Mouse (Mus musculus): ENCODE results near the gene Pkd1. TPM values are rescaled to one million over a fixed set of nuclear protein-coding genes. Genes with fewer than 3 reads are reported as not detected.
A peak's percentile ranks its signal among the peaks of the same experiment; 100 is the strongest.

Pkd1 gene
- polyA plus RNA-seq, 1 experiment from 2014 or later = 4.0 TPM

- no peaks in the 10 kb centered on the region; the same call in 1 of the 2 replicates for H3K4me1 ChIP-seq (ENCODE audit: control insufficient read depth, low read depth, low read length)
- H3K9ac ChIP-seq (ENCODE audit: low read depth, low read length) = no peak overlapping the region
- 84% methylated on average over 12 of the region's 12 CpGs for WGBS (ENCODE audit: insufficient replicate concordance)
- no peak for ATAC-seq (ENCODE audit: low read depth)
- no peak overlapping the region for H3K4me2 ChIP-seq (ENCODE audit: low read depth, low read length)
- H3K36me3 ChIP-seq (ENCODE audit: control insufficient read depth, insufficient read depth) = peaks cover 2% of the 10 kb centered on the region; the same call in 1 of the 2 replicates
- H3K9me3 ChIP-seq (replicated peaks; ENCODE audit: control insufficient read depth, low read length) = no peaks in the 10 kb centered on the region
- H3K27ac ChIP-seq (ENCODE audit: low read length) = no peak overlapping the region
- no peaks in the 10 kb centered on the region for H3K27me3 ChIP-seq (ENCODE audit: control insufficient read depth, insufficient read depth, low read depth, low read length)
- no peak overlapping the region for H3K4me3 ChIP-seq (ENCODE audit: low read depth, low read length)
Observed at GRCm38 (mm10) chr17:24572651-24573245, 23.1 kb downstream of the Pkd1 start.

- H3K4me2 ChIP-seq (ENCODE audit: low read depth, low read length) = no peak overlapping the region
- 78% methylated on average over 9 of the region's 9 CpGs for WGBS (ENCODE audit: insufficient replicate concordance)
Observed at GRCm38 (mm10) chr17:24573811-24574210, 24.2 kb downstream of the Pkd1 start.

GRCm38 (mm10) chr17:24579532-24579931 is 29.9 kb downstream of the Pkd1 start:
- H3K4me2 ChIP-seq (ENCODE audit: low read depth, low read length) = no peak overlapping the region
- H3K4me3 ChIP-seq (ENCODE audit: low read depth, low read length) = no peak overlapping the region
- H3K9me3 ChIP-seq (replicated peaks; ENCODE audit: control insufficient read depth, low read length) = no peaks in the 10 kb centered on the region
- ATAC-seq (ENCODE audit: low read depth) = no peak
- H3K27me3 ChIP-seq (ENCODE audit: control insufficient read depth, insufficient read depth, low read depth, low read length) = no peaks in the 10 kb centered on the region
- H3K36me3 ChIP-seq (ENCODE audit: control insufficient read depth, insufficient read depth) = no peaks in the 10 kb centered on the region
- no peak overlapping the region for H3K9ac ChIP-seq (ENCODE audit: low read depth, low read length)
- no peak overlapping the region for H3K27ac ChIP-seq (ENCODE audit: low read length)
- H3K4me1 ChIP-seq (ENCODE audit: control insufficient read depth, low read depth, low read length) = peaks cover 7% of the 10 kb centered on the region
- 74% methylated on average over 3 of the region's 3 CpGs for WGBS (ENCODE audit: insufficient replicate concordance)

More at GRCm38 (mm10) chr17:24573811-24574210, 24.2 kb downstream of the Pkd1 start:
- Histone ChIP-seq H3K4me1 (ENCODE audit: control insufficient read depth, low read depth, low read length) (no peaks in the 10 kb centered on the region; the same call in 1 of the 2 replicates), H3K36me3 (ENCODE audit: control insufficient read depth, insufficient read depth) (peaks cover 2% of the 10 kb centered on the region; the same call in 1 of the 2 replicates), H3K9me3 (replicated peaks; ENCODE audit: control insufficient read depth, low read length) (no peaks in the 10 kb centered on the region), H3K9ac (ENCODE audit: low read depth, low read length) (no peak overlapping the region), H3K4me3 (ENCODE audit: low read depth, low read length) (no peak overlapping the region), H3K27me3 (ENCODE audit: control insufficient read depth, insufficient read depth, low read depth, low read length) (no peaks in the 10 kb centered on the region), H3K27ac (ENCODE audit: low read length) (no peak overlapping the region)
- ATAC-seq (ENCODE audit: low read depth) = no peak

DNA sequence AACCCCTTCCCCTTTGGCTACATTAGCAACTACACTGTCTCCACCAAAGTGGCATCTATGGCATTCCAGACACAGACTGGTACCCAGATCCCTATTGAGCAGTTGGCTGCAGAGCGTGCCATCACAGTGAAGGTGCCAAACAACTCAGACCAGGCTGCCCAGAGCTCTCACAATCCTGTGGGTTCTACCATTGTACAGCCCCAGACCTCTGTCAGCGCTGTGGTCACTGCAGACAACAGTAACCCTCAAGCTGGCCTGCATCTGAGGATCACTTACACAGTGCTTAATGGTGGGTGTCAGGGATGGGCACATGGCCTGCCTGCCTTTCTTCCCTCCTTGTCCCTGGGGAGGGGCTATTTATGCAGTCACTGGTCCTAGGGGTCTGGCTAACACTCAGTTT is 30.7 kb downstream of the Pkd1 start:
- Histone ChIP-seq H3K9ac (ENCODE audit: low read depth, low read length) (no peak overlapping the region), H3K4me2 (ENCODE audit: low read depth, low read length) (no peak overlapping the region), H3K4me1 (ENCODE audit: control insufficient read depth, low read depth, low read length) (peaks cover 7% of the 10 kb centered on the region), H3K4me3 (ENCODE audit: low read depth, low read length) (no peak overlapping the region), H3K27me3 (ENCODE audit: control insufficient read depth, insufficient read depth, low read depth, low read length) (no peaks in the 10 kb centered on the region), H3K9me3 (replicated peaks; ENCODE audit: control insufficient read depth, low read length) (no peaks in the 10 kb centered on the region), H3K27ac (ENCODE audit: low read length) (no peak overlapping the region), H3K36me3 (ENCODE audit: control insufficient read depth, insufficient read depth) (no peaks in the 10 kb centered on the region)
- WGBS (ENCODE audit: insufficient replicate concordance) = 77% methylated on average over 2 of the region's 2 CpGs
- no peak for ATAC-seq (ENCODE audit: low read depth)

DNA sequence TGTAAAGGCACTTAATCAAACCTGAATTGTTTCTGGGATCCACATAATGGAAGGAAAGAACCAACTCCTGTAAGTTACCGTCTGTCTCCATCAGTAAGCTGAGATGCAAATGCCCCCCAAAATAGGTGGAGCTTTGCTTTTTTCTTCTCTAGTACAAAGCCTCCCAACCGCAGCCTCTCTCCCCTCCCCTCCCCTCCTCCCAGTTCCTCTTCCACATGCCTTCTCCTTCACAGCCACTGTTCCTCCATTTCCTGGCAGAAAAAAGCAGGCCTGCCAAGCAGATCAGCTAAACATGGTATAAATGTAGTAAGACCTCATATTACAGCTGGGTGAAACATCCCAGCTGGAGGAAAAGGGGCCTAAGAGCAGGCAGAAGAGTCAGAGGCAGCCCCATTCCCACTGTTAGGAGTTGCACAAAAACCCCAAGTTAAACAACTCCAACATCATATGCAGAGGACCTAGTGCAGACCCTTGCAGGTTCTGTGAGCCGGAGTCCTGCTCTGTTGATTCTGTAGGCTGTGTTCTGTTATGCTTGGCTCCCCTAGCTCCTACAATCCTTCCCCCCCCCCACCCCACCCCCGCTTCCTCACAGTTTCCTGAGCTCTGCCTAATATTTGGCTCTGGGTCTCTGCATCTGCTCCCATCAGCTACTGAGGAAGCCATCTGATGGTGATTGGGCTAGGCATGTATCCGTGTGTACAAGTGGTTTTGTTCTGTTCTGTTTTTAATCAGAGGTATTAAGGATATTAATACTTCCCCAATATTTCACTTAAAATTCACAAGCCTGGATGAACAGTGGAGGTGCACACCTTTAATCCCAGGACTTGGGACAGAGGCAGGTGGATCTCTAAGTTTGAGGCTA is 34.2 kb downstream of the Pkd1 start:
- 40% methylated on average over 5 of the region's 5 CpGs for WGBS (ENCODE audit: insufficient replicate concordance)
- no peak for ATAC-seq (ENCODE audit: low read depth)
- no peak overlapping the region for H3K4me3 ChIP-seq (ENCODE audit: low read depth, low read length)
- peak overlapping the region; percentile 60 for H3K27ac ChIP-seq (ENCODE audit: low read length)
- no peak overlapping the region for H3K4me2 ChIP-seq (ENCODE audit: low read depth, low read length)
- H3K9ac ChIP-seq (ENCODE audit: low read depth, low read length) = no peak overlapping the region
- H3K4me1 ChIP-seq (ENCODE audit: control insufficient read depth, low read depth, low read length) = peaks cover 7% of the 10 kb centered on the region
- 0 out of 2 replicates have a peak, but pooled peaks cover 5% of the 10 kb centered on the region for H3K36me3 ChIP-seq (ENCODE audit: control insufficient read depth, insufficient read depth)
- no peaks in the 10 kb centered on the region for H3K27me3 ChIP-seq (ENCODE audit: control insufficient read depth, insufficient read depth, low read depth, low read length)
- no peaks in the 10 kb centered on the region for H3K9me3 ChIP-seq (replicated peaks; ENCODE audit: control insufficient read depth, low read length)

- Histone ChIP-seq H3K9ac (ENCODE audit: low read depth, low read length) (no peak overlapping the region), H3K4me2 (ENCODE audit: low read depth, low read length) (no peak overlapping the region), H3K27me3 (ENCODE audit: control insufficient read depth, insufficient read depth, low read depth, low read length) (no peaks in the 10 kb centered on the region), H3K4me3 (ENCODE audit: low read depth, low read length) (no peak overlapping the region), H3K4me1 (ENCODE audit: control insufficient read depth, low read depth, low read length) (peaks cover 7% of the 10 kb centered on the region), H3K36me3 (ENCODE audit: control insufficient read depth, insufficient read depth) (0 out of 2 replicates have a peak, but pooled peaks cover 5% of the 10 kb centered on the region), H3K27ac (ENCODE audit: low read length) (peak overlapping the region; percentile 60), H3K9me3 (replicated peaks; ENCODE audit: control insufficient read depth, low read length) (no peaks in the 10 kb centered on the region)
- ATAC-seq (ENCODE audit: low read depth) = peak; percentile 63
- 50% methylated on average over 3 of the region's 3 CpGs for WGBS (ENCODE audit: insufficient replicate concordance)
Observed at GRCm38 (mm10) chr17:24584520-24584919, 34.9 kb downstream of the Pkd1 start.

- no peak overlapping the region for H3K4me3 ChIP-seq (ENCODE audit: low read depth, low read length)
- 0 out of 2 replicates have a peak, but pooled peaks cover 5% of the 10 kb centered on the region for H3K36me3 ChIP-seq (ENCODE audit: control insufficient read depth, insufficient read depth)
- no peak overlapping the region for H3K9ac ChIP-seq (ENCODE audit: low read depth, low read length)
- no peak overlapping the region for H3K27ac ChIP-seq (ENCODE audit: low read length)
- peaks cover 7% of the 10 kb centered on the region for H3K4me1 ChIP-seq (ENCODE audit: control insufficient read depth, low read depth, low read length)
- ATAC-seq (ENCODE audit: low read depth) = no peak
- H3K27me3 ChIP-seq (ENCODE audit: control insufficient read depth, insufficient read depth, low read depth, low read length) = no peaks in the 10 kb centered on the region
- H3K4me2 ChIP-seq (ENCODE audit: low read depth, low read length) = no peak overlapping the region
- 64% methylated on average over 4 of the region's 4 CpGs for WGBS (ENCODE audit: insufficient replicate concordance)
- no peaks in the 10 kb centered on the region for H3K9me3 ChIP-seq (replicated peaks; ENCODE audit: control insufficient read depth, low read length)
Observed at GRCm38 (mm10) chr17:24586532-24586931, 36.9 kb downstream of the Pkd1 start.

DNA sequence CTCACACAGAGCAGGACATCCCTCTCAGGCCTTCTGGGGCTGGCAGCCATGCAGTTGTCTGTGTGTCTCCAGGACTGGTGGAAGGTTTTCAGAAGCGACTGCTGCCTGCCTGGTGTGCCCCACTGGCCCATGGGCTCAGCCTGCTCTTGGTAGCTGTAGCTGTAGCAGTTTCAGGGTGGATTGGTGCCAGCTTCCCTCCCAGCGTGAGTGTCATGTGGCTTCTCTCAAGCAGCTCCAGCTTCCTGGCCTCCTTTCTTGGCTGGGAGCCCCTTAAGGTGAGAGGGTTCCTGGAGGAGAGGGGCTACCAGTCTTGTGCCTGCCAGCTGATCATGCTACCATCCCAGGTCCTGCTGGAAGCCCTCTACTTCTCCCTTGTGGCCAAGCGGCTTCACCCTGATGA is 41.3 kb downstream of the Pkd1 start:
- Histone ChIP-seq H3K27ac (ENCODE audit: low read length) (no peak overlapping the region), H3K4me2 (ENCODE audit: low read depth, low read length) (no peak overlapping the region), H3K27me3 (ENCODE audit: control insufficient read depth, insufficient read depth, low read depth, low read length) (no peaks in the 10 kb centered on the region), H3K4me3 (ENCODE audit: low read depth, low read length) (no peak overlapping the region), H3K9ac (ENCODE audit: low read depth, low read length) (no peak overlapping the region), H3K4me1 (ENCODE audit: control insufficient read depth, low read depth, low read length) (no peaks in the 10 kb centered on the region), H3K9me3 (replicated peaks; ENCODE audit: control insufficient read depth, low read length) (no peaks in the 10 kb centered on the region), H3K36me3 (ENCODE audit: control insufficient read depth, insufficient read depth) (peaks cover 8% of the 10 kb centered on the region)
- no peak for ATAC-seq (ENCODE audit: low read depth)
- 73% methylated on average over 3 of the region's 3 CpGs for WGBS (ENCODE audit: insufficient replicate concordance)

- WGBS (ENCODE audit: insufficient replicate concordance) = 83% methylated on average over 5 of the region's 5 CpGs
Observed at GRCm38 (mm10) chr17:24591695-24592094, 42.1 kb downstream of the Pkd1 start.

More at GRCm38 (mm10) chr17:24591695-24592094, 42.1 kb downstream of the Pkd1 start:
- Histone ChIP-seq H3K4me2 (ENCODE audit: low read depth, low read length) (no peak overlapping the region), H3K27ac (ENCODE audit: low read length) (no peak overlapping the region), H3K4me3 (ENCODE audit: low read depth, low read length) (no peak overlapping the region), H3K9me3 (replicated peaks; ENCODE audit: control insufficient read depth, low read length) (no peaks in the 10 kb centered on the region), H3K4me1 (ENCODE audit: control insufficient read depth, low read depth, low read length) (no peaks in the 10 kb centered on the region), H3K9ac (ENCODE audit: low read depth, low read length) (no peak overlapping the region), H3K27me3 (ENCODE audit: control insufficient read depth, insufficient read depth, low read depth, low read length) (no peaks in the 10 kb centered on the region), H3K36me3 (ENCODE audit: control insufficient read depth, insufficient read depth) (peaks cover 14% of the 10 kb centered on the region)
- ATAC-seq (ENCODE audit: low read depth) = no peak
